ENCODE assay signal across 13 mouse cellular contexts in genomic region chr14:33152941-33153340, GRCm38 (mm10). TPM values are rescaled to one million over a fixed set of nuclear protein-coding genes. Genes with fewer than 3 reads are reported as not detected.
A peak's percentile ranks its signal among the peaks of the same experiment; 100 is the strongest.
DNase-seq lines count a peak whose midpoint lies in the region; ATAC-seq and TF ChIP-seq lines count a peak whose summit lies in the region.
"Had no signal": no experiment of that assay in that cellular context is flagged by ENCODE, and none has a peak within 500 bp of the region (broad histone marks: within the 10 kb centered on the region; RNA-seq: fewer than 3 reads in every experiment).

No protein-coding gene starts in this region.

- no peak overlapping the region for H3K27ac ChIP-seq in lung, embryonic 14.5 days (ENCODE audit: low read depth)
- H3K27ac ChIP-seq: limb, embryonic 12.5 days; neural tube, embryonic 12.5 days had no signal

- no peaks in the 10 kb centered on the region for H3K27me3 ChIP-seq in lung, embryonic 14.5 days (ENCODE audit: insufficient read depth, low read length)
- H3K27me3 ChIP-seq: megakaryocyte, embryonic 14.5 days; neural tube, embryonic 12.5 days had no signal

- DNase-seq in heart, postnatal 14 days, result peak; percentile 12 to 29
- DNase-seq in heart, adult 8-10 months (ENCODE audit: low spot score), result no peak
- peak; percentile 4 for DNase-seq in lung, embryonic 14.5 days
- DNase-seq in lung, adult 18-20 months, result no peak
- DNase-seq in ES-CJ7 (ENCODE audit: low read depth, low spot score), result peak; percentile 50
- peak; percentile 75 for DNase-seq in cerebellum, postnatal 10 days
- DNase-seq in layer of hippocampus, postnatal 14 days (ENCODE audit: low spot score in 2 of 2), result no peak
- DNase-seq: adrenal gland, postnatal 36 days; gastrocnemius, postnatal 14 days had no signal

- 32% methylated on average over 1 of the region's 1 CpGs for WGBS in lung, embryonic 14.5 days

- no peak overlapping the region for H3K9ac ChIP-seq in lung, embryonic 14.5 days
- H3K9ac ChIP-seq: limb, embryonic 12.5 days; neural tube, embryonic 12.5 days had no signal

- no peak for ATAC-seq in lung, embryonic 14.5 days (ENCODE audit: insufficient read depth)
- no peak for ATAC-seq in megakaryocyte, adult 5-6 weeks (ENCODE audit: poor library complexity, severe bottlenecking)

- H3K9me3 ChIP-seq in lung, embryonic 14.5 days (ENCODE audit: low read depth, low read length), result no peaks in the 10 kb centered on the region
- H3K9me3 ChIP-seq: limb, embryonic 12.5 days; megakaryocyte, embryonic 14.5 days; neural tube, embryonic 12.5 days had no signal

- no peak overlapping the region for H3K4me2 ChIP-seq in lung, embryonic 14.5 days
- H3K4me2 ChIP-seq: limb, embryonic 12.5 days; neural tube, embryonic 12.5 days had no signal

- intact Hi-C loops in heart, postnatal 14 days (cut with DNase I), result no loop called here

- TF ChIP-seq CTCF in lung, embryonic 14.5 days (IDR thresholded peaks at IDR 0.05; ENCODE audit: low read depth), result no peak

- H3K4me3 ChIP-seq in lung, embryonic 14.5 days (ENCODE audit: low read depth, low read length), result no peak overlapping the region
- H3K4me3 ChIP-seq: limb, embryonic 12.5 days; megakaryocyte, embryonic 14.5 days; neural tube, embryonic 12.5 days had no signal

- H3K36me3 ChIP-seq in lung, embryonic 14.5 days (ENCODE audit: insufficient read depth), result no peaks in the 10 kb centered on the region
- H3K36me3 ChIP-seq: limb, embryonic 12.5 days; neural tube, embryonic 12.5 days had no signal

- no peaks in the 10 kb centered on the region for H3K4me1 ChIP-seq in lung, embryonic 14.5 days (ENCODE audit: insufficient read depth)
- H3K4me1 ChIP-seq: limb, embryonic 12.5 days; neural tube, embryonic 12.5 days had no signal

RNA-seq across cellular contexts. Expression of gene Wdfy4, which starts 32.4 kb away (rescaled TPM):
- total RNA-seq in heart, postnatal 14 days (2021), result 1 to 10 TPM; 2.3 to 3.1 TPM
- 1 to 10 TPM; 1.6 to 4.5 (median 2.3) TPM for total RNA-seq in heart, adult 8-10 months (2022)
- polyA plus RNA-seq in lung, embryonic 14.5 days (2014; fragmentation: Nextera tagmentation; extraction: Ambion mirVana), result 0.27 and 0.57 TPM in 2 replicates
- total RNA-seq in megakaryocyte, adult 5-6 weeks (2015), result 37.1 and 44.6 TPM in 2 replicates
- total RNA-seq in megakaryocyte, adult 5-6 weeks (2017), result 65.9 and 77.6 TPM in 2 replicates
- total RNA-seq in layer of hippocampus, postnatal 14 days (2021), result 1 to 10 TPM; 2.9 to 3.2 TPM

Comparison
In these comparisons a context has a peak if more than half of its experiments do, and no peak if none do; other contexts are left out.
1. DNase-seq: peak in heart, postnatal 14 days (2 of 2), lung, embryonic 14.5 days (single experiment), ES-CJ7 (single experiment) and cerebellum, postnatal 10 days (2 of 2); none in heart, adult 8-10 months (single experiment), lung, adult 18-20 months (0 of 2) and layer of hippocampus, postnatal 14 days (0 of 2).
2. RNA of gene Wdfy4, which starts 32.4 kb away (total RNA-seq): 37.1 to 77.6 TPM in megakaryocyte, adult 5-6 weeks; 2.9 to 3.2 TPM in layer of hippocampus, postnatal 14 days, 2.3 to 3.1 TPM in heart, postnatal 14 days and 1.6 to 4.5 TPM in heart, adult 8-10 months; every median in the first group is over 4 times any median in the second.